Mouse (Mus musculus) monocyte, adult 5-6 weeks (primary cell): ENCODE results near the gene Pitpnm1. TPM values are rescaled to one million over a fixed set of nuclear protein-coding genes. Genes with fewer than 3 reads are reported as not detected.
"Not testable (repeated sequence)": the region's sequence is repeated elsewhere in the genome, so short reads cannot be mapped to it uniquely, and the experiment has no call there.

Experiments
- ATAC-seq: fragments of 153-309, 156-312 bp; replicated peaks from 2 replicates; pipeline ENCODE4 v1.8.0; 2017; ENCODE audit warnings: mild to moderate bottlenecking; ENCODE audit not compliant: low TSS enrichment, insufficient number of reproducible peaks, severe bottlenecking, poor library complexity, low FRiP score
- total RNA-seq: library from RNA; stranded (forward); fragments of 200-1000, 200-491, 200-594 nt; gene quantifications from 3 replicates; pipeline ENCODE4 v1.2.3, GENCODE M21; 2017

Gene Pitpnm1
- total RNA-seq, 1 experiment from 2014 or later: 127 TPM

DNA sequence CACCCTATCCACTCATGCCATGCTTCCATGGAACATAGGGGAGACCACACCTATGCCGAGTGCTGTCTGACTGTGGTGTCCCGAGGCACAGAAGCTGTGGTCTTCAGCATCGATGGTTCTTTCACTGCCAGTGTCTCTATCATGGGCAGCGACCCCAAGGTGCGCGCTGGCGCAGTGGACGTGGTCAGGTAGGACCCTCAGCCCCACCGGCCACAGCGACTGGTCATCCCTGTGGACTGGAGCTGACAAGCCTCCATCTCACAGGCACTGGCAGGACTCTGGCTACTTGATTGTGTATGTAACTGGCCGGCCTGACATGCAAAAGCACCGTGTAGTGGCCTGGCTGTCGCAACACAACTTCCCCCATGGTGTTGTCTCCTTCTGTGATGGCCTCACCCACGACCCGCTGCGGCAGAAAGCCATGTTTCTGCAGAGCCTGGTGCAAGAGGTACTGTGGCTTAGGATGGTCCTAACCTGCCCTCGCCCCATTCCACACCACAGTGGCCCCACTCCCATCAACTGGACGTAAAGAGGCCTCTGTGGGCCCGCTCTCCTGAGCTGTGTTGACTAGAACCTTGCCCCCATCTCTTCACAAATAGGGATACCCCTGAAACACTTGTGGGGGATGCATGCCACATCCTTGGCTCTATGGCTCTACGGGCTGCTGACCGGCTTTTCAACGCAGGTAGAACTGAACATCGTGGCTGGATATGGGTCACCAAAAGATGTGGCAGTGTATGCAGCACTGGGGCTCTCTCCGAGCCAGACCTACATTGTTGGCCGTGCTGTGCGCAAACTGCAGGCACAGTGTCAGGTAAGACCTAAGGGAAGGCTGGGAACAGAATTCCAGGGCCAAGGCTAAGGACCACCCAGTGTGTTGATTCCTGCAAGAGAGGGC is 12.5 kb downstream of the Pitpnm1 start:
- ATAC-seq: peak; percentile 37; the same call in 1 of the 2 replicates

- peak; percentile 24 for ATAC-seq
These were observed 13.5 kb downstream of the Pitpnm1 start for GRCm38 (mm10) chr19:4113186-4113805.

- peak; percentile 55 for ATAC-seq
These were observed 14.0 kb downstream of the Pitpnm1 start for GRCm38 (mm10) chr19:4113806-4114230.

DNA sequence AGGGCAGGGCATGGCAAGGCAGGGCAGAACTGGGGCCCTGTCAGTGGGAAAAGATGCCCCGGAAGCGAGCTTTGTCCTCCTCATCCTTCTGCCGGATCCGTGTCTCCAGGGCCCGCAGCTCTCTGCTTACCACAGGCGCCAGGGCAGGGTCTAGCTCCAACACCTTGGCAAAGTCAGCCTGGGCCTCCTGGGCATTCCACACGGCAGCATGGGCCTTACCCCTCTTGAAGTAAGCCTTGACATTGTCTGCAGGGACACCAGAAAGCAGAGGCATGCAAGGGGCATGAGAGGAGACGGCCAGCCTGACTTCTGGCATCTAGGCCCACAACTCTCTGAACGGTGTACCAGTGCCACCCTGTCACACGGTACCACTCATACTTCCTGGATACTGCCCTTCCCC is 14.8 kb downstream of the Pitpnm1 start:
- ATAC-seq: no peak

- no peak for ATAC-seq
These were observed 15.3 kb downstream of the Pitpnm1 start for GRCm38 (mm10) chr19:4115144-4115543.

- no peak for ATAC-seq
These were observed 16.0 kb downstream of the Pitpnm1 start for GRCm38 (mm10) chr19:4115816-4116215.

GRCm38 (mm10) chr19:4117006-4117405 is 17.2 kb downstream of the Pitpnm1 start:
- ATAC-seq: no peak

DNA sequence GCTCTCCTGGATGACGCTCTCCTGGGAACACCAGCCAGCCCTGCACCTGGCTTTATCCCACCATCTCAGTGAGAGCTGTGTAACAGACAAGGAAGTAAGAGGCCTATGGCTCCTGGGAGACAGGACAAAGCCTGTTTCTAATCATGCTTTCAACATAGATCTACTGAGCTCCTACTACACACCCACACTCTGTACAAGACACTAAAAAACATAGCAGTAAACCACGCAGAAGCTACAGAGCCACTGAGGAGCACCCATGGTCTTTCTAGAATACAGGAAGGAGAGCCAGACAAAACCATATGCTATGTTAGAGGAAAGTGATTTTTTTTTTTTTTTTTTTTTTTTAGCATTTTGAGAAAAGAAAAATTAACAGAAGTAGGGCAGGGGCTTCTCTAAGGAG is 18.6 kb downstream of the Pitpnm1 start:
- no peak for ATAC-seq

DNA sequence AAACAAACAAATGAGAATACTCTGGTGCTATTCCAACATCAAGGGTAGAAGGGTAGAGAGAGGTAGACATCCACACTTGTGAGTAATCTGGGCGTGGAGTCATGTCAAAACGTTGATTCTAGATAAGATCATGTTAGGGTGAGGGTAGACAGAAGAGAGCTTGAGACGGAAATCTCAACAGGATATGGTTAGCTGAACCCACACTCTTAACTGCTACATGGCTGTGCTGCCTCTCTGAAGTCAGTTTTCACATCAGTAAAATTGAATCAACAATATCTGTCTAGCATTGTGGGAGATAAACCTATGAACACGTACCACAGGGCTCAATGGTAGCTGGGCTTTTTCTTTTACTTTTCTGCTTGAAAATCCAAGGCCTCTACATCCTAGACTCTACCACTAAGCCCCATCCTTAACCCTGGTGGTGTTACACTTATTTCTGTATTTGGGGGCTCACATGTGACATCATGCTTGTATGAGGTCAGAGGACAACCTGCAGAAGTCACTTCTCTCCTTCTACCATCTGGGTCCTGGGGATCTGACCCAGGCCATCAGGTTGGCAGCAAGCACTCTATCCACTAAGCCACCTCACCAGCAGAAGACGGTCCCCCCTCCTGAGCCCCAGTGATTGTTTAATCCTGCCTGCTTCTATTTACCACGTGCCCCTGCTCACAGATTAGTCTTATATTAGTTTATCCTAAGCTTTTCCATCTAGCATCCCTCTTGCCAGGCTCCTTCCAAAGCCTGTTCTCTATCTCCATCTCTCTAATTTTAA is 20.1 kb downstream of the Pitpnm1 start:
- no peak for ATAC-seq

DNA sequence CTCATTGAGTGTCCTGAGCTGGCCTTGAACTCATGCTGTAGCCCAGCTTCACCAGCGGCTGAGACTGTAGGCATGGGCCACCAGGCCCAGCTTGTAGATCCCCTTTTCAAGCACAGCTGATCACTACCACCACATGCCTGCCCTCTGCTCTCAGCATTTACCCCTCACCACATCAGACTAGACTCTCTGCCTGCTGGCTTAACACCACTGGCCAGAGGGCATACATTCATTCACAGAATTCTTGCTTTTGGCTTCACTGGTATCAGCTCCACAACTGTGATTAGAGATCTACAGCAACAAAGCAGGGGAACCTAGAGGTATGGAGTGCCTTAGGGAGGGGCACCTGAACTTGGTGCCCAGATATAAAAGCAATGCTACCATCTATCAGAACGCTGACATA is 20.7 kb downstream of the Pitpnm1 start:
- no peak for ATAC-seq

DNA sequence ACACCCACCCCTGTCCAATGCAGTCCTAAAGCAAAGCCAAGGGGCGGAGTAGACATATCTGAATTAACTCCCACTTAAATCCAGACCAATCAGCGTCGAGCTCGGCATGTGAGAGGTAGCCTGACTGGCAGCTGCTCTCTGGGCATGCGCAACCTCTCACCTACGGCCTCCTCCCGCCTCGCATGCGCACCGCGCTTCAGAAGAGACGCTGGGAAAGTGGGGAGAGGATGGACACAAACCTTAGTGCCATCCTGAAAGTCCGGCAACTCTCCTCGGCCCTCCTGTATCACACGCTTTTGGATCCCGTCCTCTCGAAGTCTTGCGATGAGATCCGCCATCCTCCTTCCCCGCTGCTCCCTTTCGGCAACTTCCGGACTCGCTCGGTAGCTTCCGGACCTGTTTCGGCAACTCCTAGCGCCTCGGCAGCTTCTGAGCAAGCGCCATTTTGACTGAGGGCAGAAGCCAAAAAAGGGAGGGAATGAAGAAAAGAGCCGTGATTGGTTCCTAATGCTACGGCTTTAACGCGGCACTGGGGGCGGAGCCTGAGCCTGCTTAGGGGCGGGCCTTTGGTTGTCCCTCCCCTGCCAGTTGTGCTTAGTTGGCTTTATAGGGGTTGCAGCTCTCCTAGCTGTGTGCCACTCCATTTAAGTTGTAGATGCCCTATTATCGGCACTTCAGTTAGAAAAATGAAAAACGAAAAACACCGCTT is 21.5 kb downstream of the Pitpnm1 start:
- peak; percentile 65 for ATAC-seq

GRCm38 (mm10) chr19:4121896-4122295 is 22.1 kb downstream of the Pitpnm1 start:
- ATAC-seq: 0 out of 2 replicates have a peak, but pooled peaks have one; percentile 7

GRCm38 (mm10) chr19:4122411-4123370 is 22.9 kb downstream of the Pitpnm1 start:
- 0 out of 2 replicates have a peak, but pooled peaks have one; percentile 13 for ATAC-seq

- ATAC-seq: no peak
These were observed 24.6 kb downstream of the Pitpnm1 start for GRCm38 (mm10) chr19:4124432-4124831.

DNA sequence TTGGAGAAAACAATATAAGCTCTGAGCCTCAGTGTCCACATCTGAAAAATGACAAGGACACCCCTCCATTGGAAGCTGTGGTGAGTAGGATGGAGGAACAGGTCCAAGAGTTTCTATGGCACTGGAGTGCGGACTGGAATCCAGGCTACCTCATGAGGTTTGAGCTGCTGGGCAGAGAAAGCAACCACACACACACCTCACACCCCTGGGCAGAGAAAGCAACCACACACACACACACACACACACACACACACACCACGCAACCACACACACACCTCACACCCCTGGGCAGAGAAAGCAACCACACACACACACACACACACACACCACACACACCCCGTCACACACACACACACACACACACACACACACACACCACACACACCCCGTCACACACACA is 25.5 kb downstream of the Pitpnm1 start:
- not testable (repeated sequence) for ATAC-seq

GRCm38 (mm10) chr19:4125741-4126696 is 26.2 kb downstream of the Pitpnm1 start, which contains the start of gene Aip:
Gene Aip (minus strand): TSS chr19:4125858.
- peak; percentile 74 for ATAC-seq
